ENCODE assay signal across 12 mouse cellular contexts in genomic region chr12:32137542-32137941, GRCm38 (mm10).
"Had no signal": no experiment of that assay in that cellular context is flagged by ENCODE, and none has a peak within 500 bp of the region (broad histone marks: within the 10 kb centered on the region; RNA-seq: fewer than 3 reads in every experiment).

No protein-coding gene starts in this region.

- H3K4me2 ChIP-seq: lung, embryonic 15.5 days; midbrain, embryonic 11.5 days; midbrain, embryonic 13.5 days; neural tube, embryonic 12.5 days; stomach, embryonic 15.5 days had no signal

- ATAC-seq: lung, postnatal 0 days; midbrain, embryonic 16.5 days had no signal

- H3K9me3 ChIP-seq: lung, embryonic 15.5 days; megakaryocyte, embryonic 14.5 days; midbrain, embryonic 13.5 days; neural tube, embryonic 12.5 days; stomach, embryonic 15.5 days had no signal

- H3K27ac ChIP-seq: liver, embryonic 14.5 days; lung, embryonic 15.5 days; midbrain, embryonic 13.5 days; neural tube, embryonic 12.5 days had no signal

- H3K4me3 ChIP-seq: lung, embryonic 15.5 days; megakaryocyte, embryonic 14.5 days; midbrain, embryonic 13.5 days; neural tube, embryonic 12.5 days; stomach, embryonic 15.5 days had no signal

- H3K27me3 ChIP-seq: lung, embryonic 15.5 days; megakaryocyte, embryonic 14.5 days; midbrain, embryonic 13.5 days; neural tube, embryonic 12.5 days; stomach, embryonic 15.5 days had no signal

- DNase-seq: lung, adult 2 months; lung, postnatal 14 days; lung, postnatal 36 days had no signal

- H3K36me3 ChIP-seq: lung, embryonic 15.5 days; midbrain, embryonic 13.5 days; neural tube, embryonic 12.5 days; stomach, embryonic 15.5 days had no signal

- H3K9ac ChIP-seq: liver, embryonic 14.5 days; lung, embryonic 15.5 days; midbrain, embryonic 13.5 days; neural tube, embryonic 12.5 days; stomach, embryonic 15.5 days had no signal
